Mouse (Mus musculus) C2C12 (cell line): ENCODE results near the gene Dcun1d5. TPM values are rescaled to one million over a fixed set of nuclear protein-coding genes. Genes with fewer than 3 reads are reported as not detected.

Experiments
- H3K27me3 ChIP-seq: one replicate; pipeline ENCODE4 v1.6.1; 2011; ENCODE audit not compliant: control insufficient read depth, insufficient read depth, insufficient read length
- H3K36me3 ChIP-seq: one replicate; pipeline ENCODE4 v1.6.1; 2011; ENCODE audit not compliant: control insufficient read depth, insufficient read depth
- H3K4me3 ChIP-seq: one replicate; pipeline ENCODE4 v1.5.1; 2011; ENCODE audit warnings: mild to moderate bottlenecking, control low read depth; ENCODE audit not compliant: poor library complexity, insufficient read depth, severe bottlenecking
- H3K79me2 ChIP-seq: one replicate; pipeline ENCODE4 v1.6.1; 2011; ENCODE audit not compliant: control insufficient read depth, insufficient read depth
- H3K79me3 ChIP-seq: one replicate; pipeline ENCODE4 v1.6.1; 2011; ENCODE audit warnings: low read depth, control low read depth
- H3ac ChIP-seq: one replicate; pipeline ENCODE3; 2011; ENCODE audit warnings: low read depth; ENCODE audit not compliant: control insufficient read depth, insufficient read length
- CEBPB ChIP-seq: IDR thresholded peaks from one replicate; pipeline ENCODE4 v1.6.1; 2011; ENCODE audit warnings: low read depth, mild to moderate bottlenecking, control low read depth, moderate library complexity
- CTCF ChIP-seq: IDR thresholded peaks from one replicate; pipeline ENCODE4 v1.5.1; 2011; ENCODE audit not compliant: control insufficient read depth, insufficient read depth, insufficient read length
- FOSL1 ChIP-seq: IDR thresholded peaks from one replicate; pipeline ENCODE4 v1.8.0; 2011; ENCODE audit warnings: mild to moderate bottlenecking, low read length; ENCODE audit not compliant: poor library complexity, insufficient read depth, severe bottlenecking
- MAX ChIP-seq: IDR thresholded peaks from one replicate; pipeline ENCODE4 v1.6.1; 2011; ENCODE audit warnings: mild to moderate bottlenecking, control low read depth
- MYOD1 ChIP-seq: IDR thresholded peaks from one replicate; pipeline ENCODE4 v1.6.1; 2011; ENCODE audit warnings: low read depth; ENCODE audit not compliant: control insufficient read depth, insufficient read length
- MYOG ChIP-seq: IDR thresholded peaks from one replicate; pipeline ENCODE4 v1.6.1; 2011; ENCODE audit not compliant: control insufficient read depth, insufficient read length; ENCODE audit errors: extremely low read depth
- USF1 ChIP-seq: IDR thresholded peaks from one replicate; pipeline ENCODE4 v1.6.1; 2011; ENCODE audit warnings: low read depth, mild to moderate bottlenecking, control low read depth, moderate library complexity
- polyA plus RNA-seq: library from polyadenylated mRNA; unstranded; fragments of >200 nt; fragmentation: generic; extraction: Trizol; gene quantifications from one replicate; pipeline ENCODE4 v1.2.1, GENCODE M21; 2012; ENCODE audit warnings: missing spikeins

The Dcun1d5 gene
- polyA plus RNA-seq, 1 experiment: 52.0 TPM

DNA sequence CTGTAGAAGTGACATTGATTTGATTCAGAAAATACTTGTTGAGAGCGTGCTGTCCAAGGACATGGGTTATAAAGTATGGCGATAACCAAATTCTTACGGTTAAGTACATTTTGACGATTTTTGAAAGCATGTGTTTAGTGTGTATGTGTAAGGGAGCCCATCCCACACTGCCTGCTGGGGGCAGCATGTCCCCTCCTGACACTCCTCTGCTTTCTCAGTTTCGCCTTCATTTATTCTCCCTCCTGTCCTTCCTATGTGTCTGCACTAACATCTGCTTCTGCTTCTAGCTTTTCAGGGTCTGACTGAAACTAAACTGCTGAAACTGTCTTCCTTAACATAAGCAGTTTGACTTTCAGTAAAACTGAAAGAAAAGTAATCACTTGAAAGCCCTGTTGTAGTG lies 36.7 kb downstream of the Dcun1d5 start:
- Histone ChIP-seq H3K4me3 (no peak overlapping the region), H3K27me3 (no peaks in the 10 kb centered on the region), H3ac (no peak overlapping the region), H3K79me2 (no peaks in the 10 kb centered on the region), H3K36me3 (peaks cover 11% of the 10 kb centered on the region), H3K79me3 (no peaks in the 10 kb centered on the region)
- TF ChIP-seq USF1 (no peak), CEBPB (no peak), MYOG (no peak), MAX (no peak), MYOD1 (no peak), CTCF (no peak), FOSL1 (no peak)

DNA sequence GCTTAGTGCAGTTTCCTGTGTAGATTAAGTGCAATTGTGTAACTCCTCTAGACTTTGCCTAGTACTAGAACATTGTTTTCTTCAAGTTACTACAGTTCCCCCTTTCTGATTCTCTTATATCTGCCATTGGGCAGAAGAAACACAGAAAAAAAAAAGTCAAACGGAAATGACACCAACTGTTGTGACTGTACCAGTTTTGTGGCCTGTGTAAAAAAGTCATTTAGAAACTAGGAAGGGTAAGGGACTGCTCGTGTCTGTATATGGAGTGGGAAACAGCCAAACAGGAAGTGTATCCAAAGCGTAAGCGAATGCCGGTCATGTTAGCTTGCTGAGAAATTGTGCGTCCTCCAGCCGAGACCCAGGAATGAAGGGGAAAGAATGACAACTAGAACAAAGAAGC lies 37.1 kb downstream of the Dcun1d5 start:
- H3K27me3 ChIP-seq: no peaks in the 10 kb centered on the region

DNA sequence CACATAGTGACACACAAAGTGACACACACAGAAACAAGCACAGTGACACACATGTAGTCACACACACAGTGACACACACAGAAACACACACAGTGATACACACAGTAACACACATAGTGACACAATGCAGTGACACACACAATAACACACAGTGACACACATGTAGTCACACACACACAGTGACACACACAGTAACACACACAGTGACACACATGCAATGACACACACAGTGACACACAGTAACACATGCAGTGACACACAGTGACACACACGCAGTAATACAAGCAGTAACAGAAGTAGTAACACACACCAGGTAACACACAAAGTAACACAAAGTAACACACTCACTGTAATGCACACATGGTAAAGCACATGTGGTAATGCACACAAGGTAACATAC lies 54.3 kb downstream of the Dcun1d5 start:
- Histone ChIP-seq H3ac (no peak overlapping the region), H3K36me3 (no peaks in the 10 kb centered on the region), H3K79me3 (no peaks in the 10 kb centered on the region), H3K79me2 (no peaks in the 10 kb centered on the region), H3K27me3 (no peaks in the 10 kb centered on the region), H3K4me3 (no peak overlapping the region)
- no peak for TF ChIP-seq MAX
- TF ChIP-seq USF1: no peak
- TF ChIP-seq MYOD1: no peak
- no peak for TF ChIP-seq MYOG
- TF ChIP-seq CEBPB: no peak
- TF ChIP-seq CTCF: no peak
- TF ChIP-seq FOSL1: no peak

More for the DNA sequence above, 37.1 kb downstream of the Dcun1d5 start:
- TF ChIP-seq CEBPB (no peak), FOSL1 (no peak)
- Histone ChIP-seq H3K4me3 (no peak overlapping the region), H3ac (no peak overlapping the region), H3K36me3 (peaks cover 10% of the 10 kb centered on the region), H3K79me3 (no peaks in the 10 kb centered on the region), H3K79me2 (no peaks in the 10 kb centered on the region)

DNA sequence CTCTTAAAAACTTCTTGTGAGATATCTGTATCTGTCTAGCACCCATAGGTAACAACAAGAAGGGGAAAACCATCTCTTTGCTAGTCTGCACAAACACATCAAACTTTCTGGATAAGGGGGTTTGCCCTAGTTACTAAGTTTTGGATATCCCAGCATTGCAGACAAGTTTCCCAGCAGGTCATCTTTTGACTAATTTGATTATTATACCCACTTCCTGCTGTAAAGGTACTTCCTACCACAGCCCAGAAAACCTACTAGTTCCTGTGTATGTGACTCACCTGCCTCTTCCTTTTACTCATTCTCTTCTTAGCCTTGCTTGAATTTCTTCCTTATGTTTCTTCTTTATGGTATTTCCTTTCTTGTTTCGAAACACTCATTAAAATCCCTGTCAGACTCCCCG lies 55.6 kb downstream of the Dcun1d5 start:
- H3K79me2 ChIP-seq: no peaks in the 10 kb centered on the region
- no peaks in the 10 kb centered on the region for H3K27me3 ChIP-seq
- no peak overlapping the region for H3ac ChIP-seq

DNA sequence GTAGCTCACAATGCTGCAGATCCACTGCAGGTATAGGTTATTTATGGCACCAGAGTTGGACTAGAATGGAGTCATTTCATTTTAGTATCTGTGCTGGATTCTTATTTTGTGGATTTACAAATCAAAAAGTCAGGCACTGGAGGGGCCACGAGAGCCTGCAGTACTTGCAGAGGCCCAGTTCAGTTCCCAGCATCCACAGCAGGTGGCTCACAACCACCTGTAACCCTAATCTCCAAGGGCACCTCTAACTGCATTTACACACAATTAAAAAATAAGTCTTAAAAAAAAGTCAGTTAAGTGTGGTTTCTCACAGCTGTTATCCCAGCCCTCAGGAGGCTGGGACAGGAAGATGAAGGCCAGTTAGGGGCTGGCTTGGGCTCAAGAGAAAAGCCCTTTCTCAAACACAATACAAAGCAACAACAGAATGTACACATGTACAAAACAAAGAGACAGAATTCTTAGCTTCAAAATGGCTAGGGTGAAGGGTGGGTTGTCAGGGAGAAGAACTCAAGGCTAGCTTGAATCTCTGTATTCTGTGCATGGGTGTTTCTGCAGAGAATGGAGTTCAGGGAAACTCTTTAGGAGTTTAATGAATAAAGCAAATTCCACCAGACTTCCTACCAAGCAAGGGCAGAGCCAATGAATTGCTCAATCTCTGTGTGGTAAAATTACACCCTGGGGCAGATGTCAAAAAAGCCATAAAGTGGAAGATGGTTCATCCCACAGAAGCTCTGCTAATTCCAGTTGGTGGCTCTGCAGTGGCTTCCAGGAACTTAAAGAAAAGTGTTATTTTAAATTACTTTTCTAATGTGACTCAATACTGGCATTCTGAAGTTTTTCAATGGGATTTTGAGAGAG lies 68.7 kb downstream of the Dcun1d5 start:
- H3K4me3 ChIP-seq: no peak overlapping the region
- no peak overlapping the region for H3ac ChIP-seq
- TF ChIP-seq CEBPB: peak; percentile 37
- TF ChIP-seq MYOG: no peak
- H3K27me3 ChIP-seq: no peaks in the 10 kb centered on the region
- H3K36me3 ChIP-seq: no peaks in the 10 kb centered on the region
- no peaks in the 10 kb centered on the region for H3K79me3 ChIP-seq
- H3K79me2 ChIP-seq: no peaks in the 10 kb centered on the region

More for the DNA sequence above, 55.6 kb downstream of the Dcun1d5 start:
- no peak overlapping the region for H3K4me3 ChIP-seq
- no peaks in the 10 kb centered on the region for H3K79me3 ChIP-seq
- TF ChIP-seq FOSL1 (no peak), MYOG (no peak), MYOD1 (no peak), CEBPB (no peak), MAX (no peak), USF1 (no peak), CTCF (no peak)
- no peaks in the 10 kb centered on the region for H3K36me3 ChIP-seq

Other genes with a start within 250 kb of the Dcun1d5 start
- 0.63 TPM for gene Dync2h1, start 74 bp upstream of the Dcun1d5 start, polyA plus RNA-seq
- 0.04 TPM for gene Mmp13, start 88.0 kb downstream of the Dcun1d5 start, polyA plus RNA-seq
- not detected for gene Mmp12, start 159.9 kb downstream of the Dcun1d5 start, polyA plus RNA-seq
- not detected for gene Mmp1b, start 203.5 kb downstream of the Dcun1d5 start, polyA plus RNA-seq